Mouse (Mus musculus) lung, embryonic 14.5 days (tissue): ENCODE data around the gene Syce1. TPM values are rescaled to one million over a fixed set of nuclear protein-coding genes. Genes with fewer than 3 reads are reported as not detected.

Experiments used
- ATAC-seq: fragments of 200-750 bp; cut with Nextera tagmentation; 2 replicates; pipeline ENCODE4 v1.8.0; 2017; ENCODE audit warnings: mild to moderate bottlenecking, moderate TSS enrichment, moderate library complexity; ENCODE audit not compliant: insufficient read depth
- DNase-seq: peaks from one replicate; pipeline ENCODE4 v3.0.0-alpha.2; 2015
- H3K27ac ChIP-seq: fragments of 300-500 bp; sonication (generic); 2 replicates; pipeline ENCODE4 v1.5.1; 2014; ENCODE audit warnings: low read depth, mild to moderate bottlenecking, moderate library complexity
- H3K27me3 ChIP-seq: fragments of 300-500 bp; sonication (generic); 2 replicates; pipeline ENCODE4 v1.6.1; 2014; ENCODE audit warnings: low read length, control low read depth; ENCODE audit not compliant: insufficient read depth
- H3K36me3 ChIP-seq: fragments of 300-500 bp; sonication (generic); 2 replicates; pipeline ENCODE4 v1.6.1; 2014; ENCODE audit warnings: control low read depth; ENCODE audit not compliant: insufficient read depth
- H3K4me1 ChIP-seq: fragments of 300-500 bp; sonication (generic); 2 replicates; pipeline ENCODE4 v1.6.1; 2014; ENCODE audit warnings: antibody characterized with exemption, control low read depth; ENCODE audit not compliant: insufficient read depth
- H3K4me2 ChIP-seq: fragments of 300-500 bp; sonication (generic); 2 replicates; pipeline ENCODE4 v1.6.1; 2014; ENCODE audit warnings: mild to moderate bottlenecking
- H3K4me3 ChIP-seq: fragments of 300-500 bp; sonication (generic); 2 replicates; pipeline ENCODE4 v1.5.1; 2014; ENCODE audit warnings: low read depth, low read length
- H3K9ac ChIP-seq: fragments of 300-500 bp; sonication (generic); 2 replicates; pipeline ENCODE4 v1.6.1; 2014
- H3K9me3 ChIP-seq: fragments of 300-500 bp; sonication (generic); 2 replicates; pipeline ENCODE4 v1.6.1; 2016; ENCODE audit warnings: low read depth, low read length, control low read depth
- CTCF ChIP-seq: IDR thresholded peaks from 2 replicates; pipeline ENCODE4 v1.5.1; 2016; ENCODE audit warnings: antibody characterized with exemption, low read depth
- WGBS: fragments of 180-500 bp; shearing (Covaris S2); extraction: QIAGEN DNeasy Blood & Tissue Kit; methylation state at CpG from one replicate; pipeline ENCODE4 v1.1.7; 2014; 5-methylcytosine and 5-hydroxymethylcytosine counted together
- polyA plus RNA-seq: library from polyadenylated mRNA; unstranded; fragments of >200 nt; fragmentation: Nextera tagmentation; extraction: Ambion mirVana; gene quantifications from 2 replicates; pipeline ENCODE4 v1.2.1, GENCODE M21; 2014

Syce1 gene
- polyA plus RNA-seq, 1 experiment from 2014 or later = not detected

GRCm38 (mm10) chr7:140828171-140828881 lies 40.7 kb upstream of the Syce1 start:
- Histone ChIP-seq H3K27me3 (no peaks in the 10 kb centered on the region), H3K9me3 (no peaks in the 10 kb centered on the region), H3K4me2 (no peak overlapping the region), H3K4me1 (no peaks in the 10 kb centered on the region), H3K27ac (no peak overlapping the region), H3K36me3 (no peaks in the 10 kb centered on the region), H3K4me3 (no peak overlapping the region), H3K9ac (no peak overlapping the region)
- DNase-seq (peak; percentile 57), ATAC-seq (no peak; the same call in 1 of the 2 replicates)
- TF ChIP-seq CTCF = peak; percentile 66
- 25% methylated on average over 8 of the region's 8 CpGs for WGBS

GRCm38 (mm10) chr7:140822731-140823130 lies 35.1 kb upstream of the Syce1 start:
- DNase-seq (no peak), ATAC-seq (no peak)
- Histone ChIP-seq H3K4me1 (no peaks in the 10 kb centered on the region; the same call in 1 of the 2 replicates), H3K9me3 (no peaks in the 10 kb centered on the region), H3K27ac (no peak overlapping the region), H3K27me3 (no peaks in the 10 kb centered on the region), H3K4me3 (no peak overlapping the region), H3K36me3 (no peaks in the 10 kb centered on the region), H3K9ac (no peak overlapping the region), H3K4me2 (no peak overlapping the region)
- TF ChIP-seq CTCF = no peak
- 85% methylated on average over 4 of the region's 4 CpGs for WGBS

- WGBS = 1% methylated on average over 21 of the region's 21 CpGs
- H3K27me3 ChIP-seq = no peaks in the 10 kb centered on the region
- peak; percentile 81 for ATAC-seq
- H3K9me3 ChIP-seq = no peaks in the 10 kb centered on the region
- no peaks in the 10 kb centered on the region for H3K36me3 ChIP-seq
- H3K27ac ChIP-seq = no peak within 1 kb of the TSS
- no peaks in the 10 kb centered on the region; the same call in 1 of the 2 replicates for H3K4me1 ChIP-seq
- H3K4me2 ChIP-seq = peak within 1 kb of the TSS; percentile 68
- no peak for TF ChIP-seq CTCF
- peak; percentile 59 for DNase-seq
- H3K9ac ChIP-seq = peak within 1 kb of the TSS; percentile 34; the same call in 1 of the 2 replicates
- peak within 1 kb of the TSS; percentile 43 for H3K4me3 ChIP-seq
Measured at GRCm38 (mm10) chr7:140821653-140822329, 34.1 kb upstream of the Syce1 start, which contains the start of gene Zfp941. Zfp941 (minus strand) TSS chr7:140822178.

GRCm38 (mm10) chr7:140821305-140821652 lies 33.6 kb upstream of the Syce1 start:
- Histone ChIP-seq H3K9me3 (no peaks in the 10 kb centered on the region), H3K4me3 (peak overlapping the region; percentile 43), H3K27ac (no peak overlapping the region), H3K9ac (peak overlapping the region; percentile 34; the same call in 1 of the 2 replicates), H3K36me3 (no peaks in the 10 kb centered on the region), H3K4me1 (no peaks in the 10 kb centered on the region; the same call in 1 of the 2 replicates), H3K27me3 (no peaks in the 10 kb centered on the region), H3K4me2 (peak overlapping the region; percentile 68)
- no peak for DNase-seq
- peak; percentile 25; the same call in 1 of the 2 replicates for ATAC-seq
- TF ChIP-seq CTCF = no peak
- 48% methylated on average over 5 of the region's 5 CpGs for WGBS

GRCm38 (mm10) chr7:140820173-140820572 lies 32.5 kb upstream of the Syce1 start:
- Histone ChIP-seq H3K27ac (no peak overlapping the region), H3K27me3 (no peaks in the 10 kb centered on the region), H3K9me3 (no peaks in the 10 kb centered on the region), H3K9ac (no peak overlapping the region), H3K36me3 (no peaks in the 10 kb centered on the region), H3K4me2 (no peak overlapping the region), H3K4me1 (no peaks in the 10 kb centered on the region; the same call in 1 of the 2 replicates), H3K4me3 (no peak overlapping the region)
- WGBS = 41% methylated on average over 4 of the region's 4 CpGs
- TF ChIP-seq CTCF = no peak
- ATAC-seq (no peak), DNase-seq (no peak)

- Histone ChIP-seq H3K4me3 (no peak overlapping the region), H3K27me3 (no peaks in the 10 kb centered on the region), H3K27ac (no peak overlapping the region), H3K4me1 (no peaks in the 10 kb centered on the region), H3K9ac (no peak overlapping the region), H3K36me3 (no peaks in the 10 kb centered on the region), H3K4me2 (no peak overlapping the region), H3K9me3 (no peaks in the 10 kb centered on the region)
- TF ChIP-seq CTCF = no peak
- DNase-seq (no peak), ATAC-seq (no peak)
- 84% methylated on average over 12 of the region's 12 CpGs for WGBS
Measured at GRCm38 (mm10) chr7:140812850-140813249, 25.2 kb upstream of the Syce1 start.

- Histone ChIP-seq H3K27ac (no peak overlapping the region), H3K4me1 (no peaks in the 10 kb centered on the region), H3K27me3 (no peaks in the 10 kb centered on the region), H3K36me3 (no peaks in the 10 kb centered on the region), H3K9me3 (no peaks in the 10 kb centered on the region), H3K9ac (no peak overlapping the region), H3K4me3 (no peak overlapping the region), H3K4me2 (no peak overlapping the region)
- DNase-seq (no peak), ATAC-seq (no peak)
- 79% methylated on average over 13 of the region's 13 CpGs for WGBS
- no peak for TF ChIP-seq CTCF
Measured at GRCm38 (mm10) chr7:140811714-140812113, 24.1 kb upstream of the Syce1 start.
